Mouse (Mus musculus) naive thymus-derived CD4-positive, alpha-beta T cell, adult 2 months (primary cell): ENCODE results near the gene Cfap74.

ENCODE experiments used
- DNase-seq: peaks from one replicate; pipeline ENCODE4 v3.0.0-alpha.2; 2011; ENCODE audit warnings: low read depth

Gene Cfap74

GRCm38 (mm10) chr4:155497963-155498362, 89.0 kb downstream of the Cfap74 start:
- DNase-seq, result no peak

GRCm38 (mm10) chr4:155501126-155501525, 92.1 kb downstream of the Cfap74 start:
- no peak for DNase-seq

GRCm38 (mm10) chr4:155505067-155505466, 96.1 kb downstream of the Cfap74 start:
- DNase-seq, result no peak

GRCm38 (mm10) chr4:155505671-155506295, 96.8 kb downstream of the Cfap74 start:
- DNase-seq, result no peak

GRCm38 (mm10) chr4:155508614-155509013, 99.6 kb downstream of the Cfap74 start:
- no peak for DNase-seq

GRCm38 (mm10) chr4:155510981-155511380, 102.0 kb downstream of the Cfap74 start:
- no peak for DNase-seq

- DNase-seq, result no peak
Observed at GRCm38 (mm10) chr4:155514810-155515209, 105.8 kb downstream of the Cfap74 start.
